Mouse (Mus musculus) thymus, adult 2 months (tissue): ENCODE results near the gene Prickle2.

ENCODE experiments used
- CTCF ChIP-seq: fragments of 200-500 bp; IDR thresholded peaks from 2 replicates; pipeline ENCODE4 v1.5.1; 2012; ENCODE audit warnings: mild to moderate bottlenecking, control low read depth, low read length, moderate library complexity, borderline replicate concordance; ENCODE audit not compliant: control insufficient read depth, poor library complexity, insufficient read depth; ENCODE audit errors: extremely low read depth
- POLR2A ChIP-seq: fragments of 200-500 bp; IDR thresholded peaks from 2 replicates; pipeline ENCODE4 v1.6.1; 2012; ENCODE audit warnings: mild to moderate bottlenecking, low read length, control low read depth, moderate library complexity; ENCODE audit not compliant: control insufficient read depth, poor library complexity, insufficient read depth; ENCODE audit errors: extremely low read depth

GRCm38 (mm10) chr6:92395556-92395955 lies 310.4 kb downstream of the Prickle2 start:
- no peak for TF ChIP-seq POLR2A
- no peak for TF ChIP-seq CTCF
